Mouse (Mus musculus) C2C12 (cell line): Measurements from ENCODE around the gene Erc1.

Experiments used
- CEBPB ChIP-seq: IDR thresholded peaks from one replicate; pipeline ENCODE4 v1.6.1; 2011; ENCODE audit warnings: low read depth, mild to moderate bottlenecking, control low read depth, moderate library complexity
- CTCF ChIP-seq: IDR thresholded peaks from one replicate; pipeline ENCODE4 v1.5.1; 2011; ENCODE audit not compliant: control insufficient read depth, insufficient read depth, insufficient read length
- MAX ChIP-seq: IDR thresholded peaks from one replicate; pipeline ENCODE4 v1.6.1; 2011; ENCODE audit warnings: mild to moderate bottlenecking, control low read depth
- MYOG ChIP-seq: IDR thresholded peaks from one replicate; pipeline ENCODE4 v1.6.1; 2011; ENCODE audit not compliant: control insufficient read depth, insufficient read length; ENCODE audit errors: extremely low read depth
- USF1 ChIP-seq: IDR thresholded peaks from one replicate; pipeline ENCODE4 v1.6.1; 2011; ENCODE audit warnings: low read depth, mild to moderate bottlenecking, control low read depth, moderate library complexity

DNA sequence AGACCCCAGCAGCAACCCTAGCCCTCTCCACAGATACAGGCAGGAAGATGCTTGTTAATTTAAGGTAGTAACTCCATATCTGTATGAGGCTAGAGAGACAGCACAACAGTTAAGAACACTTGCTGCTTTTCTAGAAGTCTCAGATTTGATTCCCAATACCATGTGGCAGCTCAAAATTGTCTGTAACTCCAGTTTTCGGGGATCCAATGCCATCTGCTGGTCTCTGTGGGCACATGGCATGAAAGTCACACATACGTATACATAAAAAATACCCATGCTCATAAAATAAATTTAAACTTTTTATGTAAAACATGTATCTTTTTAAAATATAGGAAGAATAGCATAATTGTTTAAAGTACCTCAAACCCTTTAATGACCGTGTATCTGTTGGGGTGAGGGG is 83.6 kb downstream of the Erc1 start:
- TF ChIP-seq CTCF: no peak
- no peak for TF ChIP-seq MYOG
- no peak for TF ChIP-seq USF1
- no peak for TF ChIP-seq MAX
- TF ChIP-seq CEBPB: no peak
